Mouse (Mus musculus) hindbrain, embryonic 15.5 days (tissue): ENCODE data around the gene Kndc1. TPM values are rescaled to one million over a fixed set of nuclear protein-coding genes. Genes with fewer than 3 reads are reported as not detected.

ENCODE experiments used
- ATAC-seq: fragments of 200-750 bp; cut with Nextera tagmentation; 2 replicates; pipeline ENCODE4 v1.8.0; 2017; ENCODE audit warnings: low read depth, moderate number of reproducible peaks, moderate TSS enrichment; ENCODE audit not compliant: low FRiP score
- H3K27ac ChIP-seq: fragments of 300-500 bp; sonication (generic); replicated peaks from 2 replicates; pipeline ENCODE4 v1.5.1; 2015; ENCODE audit warnings: mild to moderate bottlenecking, inconsistent platforms
- H3K27me3 ChIP-seq: fragments of 300-500 bp; sonication (generic); 2 replicates; pipeline ENCODE4 v1.6.1; 2015; ENCODE audit warnings: control low read depth, inconsistent platforms
- H3K36me3 ChIP-seq: fragments of 300-500 bp; sonication (generic); 2 replicates; pipeline ENCODE4 v1.6.1; 2015; ENCODE audit warnings: control low read depth, inconsistent platforms
- H3K4me1 ChIP-seq: fragments of 300-500 bp; sonication (generic); replicated peaks from 2 replicates; pipeline ENCODE4 v1.6.1; 2015; ENCODE audit warnings: control low read depth, inconsistent platforms
- H3K4me2 ChIP-seq: fragments of 300-500 bp; sonication (generic); 2 replicates; pipeline ENCODE4 v1.6.1; 2015; ENCODE audit warnings: moderate library complexity, mild to moderate bottlenecking, inconsistent platforms
- H3K4me3 ChIP-seq: fragments of 300-500 bp; sonication (generic); 2 replicates; pipeline ENCODE4 v1.5.1; 2015; ENCODE audit warnings: mild to moderate bottlenecking, inconsistent platforms
- H3K9ac ChIP-seq: fragments of 300-500 bp; sonication (generic); 2 replicates; pipeline ENCODE4 v1.6.1; 2015; ENCODE audit warnings: inconsistent platforms
- H3K9me3 ChIP-seq: fragments of 300-500 bp; sonication (generic); 2 replicates; pipeline ENCODE4 v1.6.1; 2016; ENCODE audit warnings: control low read depth, inconsistent platforms
- WGBS: fragments of 180-500 bp; shearing (Covaris S2); methylation state at CpG from one replicate; pipeline ENCODE4 v1.1.7; 2015; 5-methylcytosine and 5-hydroxymethylcytosine counted together
- microRNA counts: library from miRNA; unstranded; fragments of <30 nt; microRNA quantifications from one replicate; lab custom pipeline; 2016
- microRNA-seq: library from miRNA; unstranded; fragments of <30 nt; microRNA quantifications from one replicate; pipeline ENCODE4, GENCODE M21; 2016
- polyA plus RNA-seq: library from polyadenylated mRNA; unstranded; fragments of >200 nt; fragmentation: Nextera tagmentation; extraction: Ambion mirVana; gene quantifications from 2 replicates; pipeline ENCODE4 v1.2.1, GENCODE M21; 2015

The Kndc1 gene
- polyA plus RNA-seq, 1 experiment from 2014 or later, result 18.1 TPM

GRCm38 (mm10) chr7:139975471-139975870 is 81.0 kb downstream of the Kndc1 start:
- H3K36me3 ChIP-seq, result no peaks in the 10 kb centered on the region
- H3K9ac ChIP-seq, result no peak overlapping the region
- WGBS, result 65% methylated on average over 5 of the region's 5 CpGs
- no peaks in the 10 kb centered on the region for H3K9me3 ChIP-seq
- H3K27ac ChIP-seq, result no peak overlapping the region
- ATAC-seq, result no peak
- H3K4me2 ChIP-seq, result no peak overlapping the region
- H3K27me3 ChIP-seq, result no peaks in the 10 kb centered on the region
- peaks cover 13% of the 10 kb centered on the region for H3K4me1 ChIP-seq
- no peak overlapping the region for H3K4me3 ChIP-seq

DNA sequence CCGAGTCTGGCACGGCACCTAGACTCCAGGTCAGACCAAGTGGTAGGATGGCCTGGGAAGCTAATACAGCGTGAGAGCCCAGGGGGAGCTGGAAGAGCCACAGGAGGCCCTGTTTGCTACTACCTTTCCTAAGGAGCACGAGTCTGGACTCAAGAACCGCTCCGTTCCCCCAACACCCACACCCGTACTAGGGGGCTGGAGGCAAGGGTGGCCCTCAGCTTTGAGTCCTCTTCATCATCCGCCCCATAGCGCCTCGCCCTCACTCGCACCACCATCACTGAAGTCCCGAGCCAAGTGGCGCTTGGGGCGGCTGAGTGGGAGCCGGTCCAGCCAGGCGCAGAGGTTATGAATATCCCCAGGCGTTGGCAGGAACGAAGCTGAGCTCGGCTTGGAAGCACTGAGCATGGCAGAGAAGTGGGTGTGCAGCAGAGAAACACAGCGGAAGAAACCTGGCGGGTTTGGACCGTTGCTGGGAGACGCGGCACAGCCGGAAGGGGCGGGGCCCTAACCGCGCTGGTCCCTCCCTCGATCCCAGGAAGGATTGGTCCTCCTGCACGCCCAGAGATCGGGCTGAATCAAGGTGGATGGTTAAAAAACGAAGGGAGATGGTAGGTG is 83.9 kb downstream of the Kndc1 start, which contains the start of gene 6430531B16Rik:
6430531B16Rik (minus strand) TSS at position 478 of the 615 bp plus-strand sequence.
- peak within 1 kb of the TSS; percentile 59 for H3K4me2 ChIP-seq
- peak; percentile 97 for ATAC-seq
- H3K4me1 ChIP-seq, result peaks cover 13% of the 10 kb centered on the region
- no peaks in the 10 kb centered on the region for H3K36me3 ChIP-seq
- H3K9ac ChIP-seq, result peak within 1 kb of the TSS; percentile 20
- peak within 1 kb of the TSS; percentile 60 for H3K27ac ChIP-seq
- H3K9me3 ChIP-seq, result no peaks in the 10 kb centered on the region
- H3K27me3 ChIP-seq, result no peaks in the 10 kb centered on the region
- WGBS, result 2% methylated on average over 32 of the region's 32 CpGs
- H3K4me3 ChIP-seq, result peak within 1 kb of the TSS; percentile 44

DNA sequence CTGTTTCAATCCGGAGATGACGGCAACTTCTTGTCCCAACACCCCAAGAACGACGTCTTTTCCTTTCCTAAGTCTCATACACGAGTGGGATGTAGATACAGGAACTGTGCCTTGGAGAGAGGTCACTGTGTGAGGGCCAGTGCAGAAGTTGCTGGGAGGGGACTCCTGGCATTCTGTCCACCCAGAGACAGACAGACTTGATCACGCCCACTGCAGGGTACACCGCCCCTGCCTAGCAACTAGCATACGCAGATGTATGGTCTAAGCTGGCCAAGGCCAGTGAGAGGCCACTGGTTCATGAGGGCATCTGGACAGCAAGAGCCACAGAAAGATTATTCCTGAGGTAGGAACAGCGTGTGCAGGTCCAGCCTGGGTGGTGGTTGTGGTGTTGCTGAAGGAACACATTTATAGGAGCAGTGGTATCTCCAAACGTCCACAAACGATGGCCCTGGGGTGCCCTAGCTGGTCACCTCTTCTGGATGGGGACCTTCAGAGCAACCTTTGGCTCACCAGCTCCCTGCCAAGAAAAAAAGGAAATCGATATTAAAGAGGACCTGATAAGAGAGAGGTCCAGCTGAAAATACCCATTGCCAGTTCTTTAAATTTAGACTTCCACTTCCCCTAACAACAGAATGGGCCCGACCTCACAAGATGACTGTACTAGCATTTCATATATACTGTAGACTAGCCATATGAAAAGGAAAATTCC is 84.7 kb downstream of the Kndc1 start:
- H3K4me2 ChIP-seq, result peak overlapping the region; percentile 59
- peaks cover 13% of the 10 kb centered on the region for H3K4me1 ChIP-seq
- no peaks in the 10 kb centered on the region for H3K36me3 ChIP-seq
- peak overlapping the region; percentile 20 for H3K9ac ChIP-seq
- H3K4me3 ChIP-seq, result peak overlapping the region; percentile 44
- H3K27me3 ChIP-seq, result no peaks in the 10 kb centered on the region
- 40% methylated on average over 13 of the region's 13 CpGs for WGBS
- peak; percentile 65; the same call in 1 of the 2 replicates for ATAC-seq
- H3K9me3 ChIP-seq, result no peaks in the 10 kb centered on the region
- H3K27ac ChIP-seq, result peak overlapping the region; percentile 35

GRCm38 (mm10) chr7:139980778-139981177 is 86.3 kb downstream of the Kndc1 start:
- no peak for ATAC-seq
- Histone ChIP-seq H3K4me2 (no peak overlapping the region), H3K4me3 (no peak overlapping the region), H3K36me3 (no peaks in the 10 kb centered on the region), H3K27ac (no peak overlapping the region), H3K9me3 (no peaks in the 10 kb centered on the region), H3K4me1 (peaks cover 13% of the 10 kb centered on the region), H3K9ac (no peak overlapping the region), H3K27me3 (no peaks in the 10 kb centered on the region)
- 66% methylated on average over 3 of the region's 3 CpGs for WGBS

DNA sequence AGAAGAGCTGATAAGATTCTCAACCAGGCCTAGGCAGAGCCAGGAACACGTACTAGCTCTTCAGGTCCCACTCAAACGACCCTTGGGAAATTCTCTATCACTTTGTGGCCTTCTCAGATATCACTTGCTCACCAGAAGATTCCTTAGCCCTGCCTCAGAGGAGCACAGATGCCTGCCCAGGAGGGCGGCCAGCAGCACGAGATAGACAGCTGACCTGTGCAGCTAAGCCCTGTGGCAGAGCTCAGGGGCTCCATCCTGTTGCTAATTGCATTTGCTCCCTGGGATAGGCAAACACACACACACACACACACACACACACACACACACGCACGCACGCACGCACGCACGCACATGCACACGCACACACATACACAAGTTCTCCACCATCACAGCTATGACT is 87.6 kb downstream of the Kndc1 start:
- Histone ChIP-seq H3K36me3 (no peaks in the 10 kb centered on the region), H3K4me2 (no peak overlapping the region), H3K9ac (no peak overlapping the region), H3K4me3 (no peak overlapping the region), H3K4me1 (peaks cover 13% of the 10 kb centered on the region), H3K27ac (no peak overlapping the region), H3K27me3 (no peaks in the 10 kb centered on the region), H3K9me3 (no peaks in the 10 kb centered on the region)
- WGBS, result 92% methylated on average over 11 of the region's 11 CpGs
- no peak for ATAC-seq

DNA sequence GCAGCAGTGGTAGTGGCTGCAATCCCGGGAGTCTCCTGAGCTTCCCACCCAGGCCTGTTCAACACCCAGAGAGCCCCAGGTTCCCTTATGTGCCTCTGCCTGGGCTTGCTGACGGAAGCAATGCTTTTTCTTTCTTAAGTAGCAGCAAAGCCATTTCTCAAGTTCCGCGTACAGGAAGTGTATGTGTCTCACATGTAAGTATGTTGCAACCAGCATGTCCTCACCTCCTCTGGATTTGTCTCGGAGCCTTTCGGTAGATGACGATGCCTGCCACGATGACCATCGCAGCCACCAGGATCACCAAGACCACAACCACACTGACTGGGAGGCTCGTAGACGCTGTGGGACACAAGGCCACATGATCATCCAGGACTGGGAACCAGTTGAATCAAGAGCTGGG is 90.0 kb downstream of the Kndc1 start:
- no peak overlapping the region for H3K4me2 ChIP-seq
- H3K4me3 ChIP-seq, result no peak overlapping the region
- no peak for ATAC-seq
- peaks cover under 1% of the 10 kb centered on the region; the same call in 1 of the 2 replicates for H3K4me1 ChIP-seq
- no peaks in the 10 kb centered on the region for H3K27me3 ChIP-seq
- H3K9ac ChIP-seq, result no peak overlapping the region
- 91% methylated on average over 11 of the region's 11 CpGs for WGBS
- H3K9me3 ChIP-seq, result no peaks in the 10 kb centered on the region
- H3K36me3 ChIP-seq, result no peaks in the 10 kb centered on the region
- no peak overlapping the region for H3K27ac ChIP-seq

DNA sequence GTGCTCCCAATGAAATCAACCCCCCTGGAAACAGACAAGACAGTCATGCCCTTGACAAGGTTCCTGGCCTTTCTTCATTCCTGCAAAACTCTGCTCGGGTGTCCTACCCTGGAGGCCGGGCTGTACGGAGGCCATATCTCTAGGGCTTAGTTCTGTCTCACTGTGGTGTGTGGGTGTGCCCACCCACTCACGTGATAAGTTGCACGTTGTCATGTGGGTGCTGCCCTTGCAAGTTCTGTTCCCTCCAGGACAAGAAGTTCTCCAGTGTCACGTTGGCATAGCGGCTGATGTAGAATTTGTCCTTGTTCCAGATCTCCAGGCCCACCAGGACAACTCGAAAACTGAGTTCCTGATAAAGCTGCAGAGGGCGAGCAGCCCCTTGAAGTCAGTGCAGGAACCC is 93.8 kb downstream of the Kndc1 start:
- no peak for ATAC-seq
- H3K27me3 ChIP-seq, result no peaks in the 10 kb centered on the region
- no peaks in the 10 kb centered on the region for H3K4me1 ChIP-seq
- no peaks in the 10 kb centered on the region for H3K9me3 ChIP-seq
- no peak overlapping the region for H3K4me2 ChIP-seq
- no peak overlapping the region for H3K27ac ChIP-seq
- no peak overlapping the region for H3K4me3 ChIP-seq
- no peak overlapping the region for H3K9ac ChIP-seq
- 89% methylated on average over 9 of the region's 9 CpGs for WGBS
- H3K36me3 ChIP-seq, result no peaks in the 10 kb centered on the region

DNA sequence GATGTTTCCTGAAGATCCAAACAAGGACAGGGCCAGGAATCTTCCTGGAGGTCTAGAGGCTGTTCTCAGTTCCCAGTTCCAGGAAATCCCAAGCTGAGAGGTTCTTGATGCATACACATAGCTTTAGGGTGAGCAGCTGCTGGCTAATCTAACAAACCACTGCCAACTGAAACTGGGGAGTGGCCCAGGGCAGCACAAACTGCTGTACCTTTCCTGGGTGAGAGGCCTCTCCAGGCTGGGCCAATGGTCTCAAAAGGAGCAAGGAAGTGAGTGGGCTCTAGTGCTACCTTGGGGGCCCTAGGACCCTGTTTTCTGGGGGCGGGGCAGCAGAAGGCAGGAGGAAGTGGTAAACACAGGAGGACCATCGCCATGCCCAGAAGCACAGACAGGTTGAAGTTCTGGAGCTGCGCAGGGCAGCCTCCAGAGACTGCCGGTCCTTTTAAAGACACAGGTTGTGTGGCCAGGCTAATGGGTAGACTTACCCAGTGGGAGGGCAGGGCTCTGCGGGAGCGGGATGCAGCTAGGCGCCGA is 96.4 kb downstream of the Kndc1 start:
- Histone ChIP-seq H3K4me1 (no peaks in the 10 kb centered on the region), H3K36me3 (peaks cover 7% of the 10 kb centered on the region; the same call in 1 of the 2 replicates), H3K9ac (no peak overlapping the region), H3K4me2 (no peak overlapping the region), H3K27ac (no peak overlapping the region), H3K27me3 (no peaks in the 10 kb centered on the region), H3K9me3 (no peaks in the 10 kb centered on the region), H3K4me3 (no peak overlapping the region)
- ATAC-seq, result no peak
- 76% methylated on average over 8 of the region's 8 CpGs for WGBS

MicroRNAs encoded within 50 kb of the gene (microRNA counts, 519-probe panel; counts per million panel counts)
- microRNA mmu-miR-202-3p (lab: Ali Mortazavi, UCI), result 1,162 counts per million, percentile 4 among the panel's probes with 10 or more counts
- 2,671 counts per million, percentile 49 among the panel's probes with 10 or more counts for microRNA mmu-miR-202-5p (lab: Ali Mortazavi, UCI)

Small RNA genes within 50 kb of the gene (microRNA-seq; reads per million reads assigned to microRNA genes)
- 0.65 reads per million for gene Mir202
- 1.5 reads per million for gene Mir7062
- not detected for gene mmu-mir-7686

Other genes starting within 250 kb of the Kndc1 start
- gene Cfap46, start 210.9 kb upstream of the Kndc1 start, polyA plus RNA-seq, result 2.3 and 3.1 TPM in 2 replicates
- 26.2 and 26.5 TPM in 2 replicates for gene Adgra1, start 60.5 kb upstream of the Kndc1 start, polyA plus RNA-seq
- not detected in 2 replicates for gene Utf1, start 49.1 kb downstream of the Kndc1 start, polyA plus RNA-seq
- 0.68 and 0.97 TPM in 2 replicates for gene 6430531B16Rik, start 84.1 kb downstream of the Kndc1 start, polyA plus RNA-seq
- gene Adam8, start 97.9 kb downstream of the Kndc1 start, polyA plus RNA-seq, result 2.9 and 3.6 TPM in 2 replicates
- gene Zfp511, start 141.7 kb downstream of the Kndc1 start, polyA plus RNA-seq, result 48.1 and 56.8 TPM in 2 replicates
- gene Tubgcp2, start 142.0 kb downstream of the Kndc1 start, polyA plus RNA-seq, result 53.3 and 56.6 TPM in 2 replicates
- 5.5 and 9.5 TPM in 2 replicates for gene Msx3, start 154.4 kb downstream of the Kndc1 start, polyA plus RNA-seq
- 279 and 296 TPM in 2 replicates for gene Caly, start 187.9 kb downstream of the Kndc1 start, polyA plus RNA-seq
- gene Prap1, start 198.7 kb downstream of the Kndc1 start, polyA plus RNA-seq, result not detected in 2 replicates
- 37.6 and 41.2 TPM in 2 replicates for gene Fuom, start 207.7 kb downstream of the Kndc1 start, polyA plus RNA-seq
- 7.7 and 9.6 TPM in 2 replicates for gene Paox, start 221.1 kb downstream of the Kndc1 start, polyA plus RNA-seq
- gene Echs1, start 221.8 kb downstream of the Kndc1 start, polyA plus RNA-seq, result 115 and 120 TPM in 2 replicates
- gene Mtg1, start 242.9 kb downstream of the Kndc1 start, polyA plus RNA-seq, result 27.4 and 31.1 TPM in 2 replicates